Mouse (Mus musculus) right cerebral cortex, postnatal 36 days (tissue): ENCODE measurements around the gene Gm20662.

Experiments used
- DNase-seq, 2 experiments: peaks; one replicate each; pipeline ENCODE4 v3.0.0; 2022; ENCODE audit warnings: low spot score in 2 of 2, mixed read lengths in 1 of 2

The Gm20662 gene

GRCm38 (mm10) chr9:108090611-108091120, 94.5 kb downstream of the Gm20662 start:
- no peak for DNase-seq

- no peak for DNase-seq
These were observed 97.4 kb downstream of the Gm20662 start for GRCm38 (mm10) chr9:108093586-108093985.

GRCm38 (mm10) chr9:108094184-108094941, 98.2 kb downstream of the Gm20662 start, which contains the start of gene Apeh:
Gene Apeh (minus strand): TSS chr9:108094606.
- DNase-seq: peak; percentile 78 to 81
